Mouse (Mus musculus): Measurements from ENCODE around the gene Lix1l.
A peak's percentile ranks its signal among the peaks of the same experiment; 100 is the strongest.
"Not testable (repeated sequence)": the region's sequence is repeated elsewhere in the genome, so short reads cannot be mapped to it uniquely, and the experiment has no call there.

The Lix1l gene

DNA sequence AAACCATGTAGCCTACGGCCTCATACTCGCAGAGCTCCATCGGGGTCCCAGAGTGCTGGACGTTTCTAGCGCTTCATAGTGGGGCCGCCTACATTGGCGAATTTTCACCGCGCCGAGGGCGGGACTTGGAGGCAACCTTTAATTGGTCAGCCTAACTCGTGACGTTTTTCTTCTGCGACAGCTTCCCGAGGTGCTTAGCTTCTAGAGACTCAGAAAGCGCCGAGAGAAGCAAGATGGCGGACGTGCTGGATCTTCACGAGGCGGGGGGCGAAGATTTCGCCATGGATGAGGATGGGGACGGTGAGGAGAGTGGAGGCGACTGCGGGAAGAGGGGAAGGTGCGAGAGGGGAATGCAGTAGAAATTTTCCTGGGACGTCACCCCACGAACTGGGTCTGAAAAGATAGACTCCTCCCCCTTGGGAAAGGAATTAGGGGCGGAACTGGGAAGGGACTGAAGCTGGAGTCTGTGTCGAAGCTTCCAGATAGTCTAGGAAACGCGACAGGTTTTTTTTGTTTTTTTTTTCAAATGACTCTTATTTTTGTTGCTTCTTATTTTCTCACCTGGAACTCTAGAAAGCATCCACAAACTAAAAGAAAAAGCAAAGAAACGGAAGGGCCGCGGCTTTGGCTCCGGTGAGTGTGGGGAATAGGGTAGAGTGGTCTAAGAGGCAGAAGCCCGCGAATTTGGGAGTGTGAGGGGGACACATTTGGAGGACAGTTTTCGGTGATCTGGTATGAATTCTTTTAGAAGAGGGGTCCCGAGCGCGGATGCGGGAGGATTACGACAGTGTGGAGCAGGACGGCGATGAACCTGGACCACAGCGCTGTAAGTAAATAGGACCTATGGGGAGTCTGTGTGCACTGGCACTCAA, 29.0 kb downstream of the Lix1l start, which contains the start of gene Rbm8a:
Gene Rbm8a, plus strand, starts transcription at position 205 of the 872 bp plus-strand sequence.
- peak; percentile 100 for DNase-seq (ENCODE audit: low read depth, low spot score)

DNA sequence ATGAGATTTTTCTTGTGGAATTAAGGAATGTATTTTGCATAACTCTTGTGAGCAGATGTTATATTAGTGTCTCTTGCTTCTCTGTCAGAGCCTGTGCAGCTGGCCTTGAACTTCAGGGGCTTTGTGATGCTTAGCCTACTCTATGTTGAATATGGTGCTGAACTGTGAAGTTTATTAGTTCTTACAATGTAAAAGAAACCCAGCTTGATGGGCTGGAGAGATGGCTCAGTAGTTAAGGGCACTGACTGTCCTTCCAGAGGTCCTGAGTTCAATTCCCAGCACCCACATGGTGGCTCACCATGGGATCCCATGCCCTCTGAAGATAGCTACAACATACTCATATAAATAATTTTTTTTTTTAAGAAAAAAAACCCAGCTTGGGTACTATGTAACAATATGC, 31.1 kb downstream of the Lix1l start:
- DNase-seq (ENCODE audit: low read depth, low spot score): no peak

DNA sequence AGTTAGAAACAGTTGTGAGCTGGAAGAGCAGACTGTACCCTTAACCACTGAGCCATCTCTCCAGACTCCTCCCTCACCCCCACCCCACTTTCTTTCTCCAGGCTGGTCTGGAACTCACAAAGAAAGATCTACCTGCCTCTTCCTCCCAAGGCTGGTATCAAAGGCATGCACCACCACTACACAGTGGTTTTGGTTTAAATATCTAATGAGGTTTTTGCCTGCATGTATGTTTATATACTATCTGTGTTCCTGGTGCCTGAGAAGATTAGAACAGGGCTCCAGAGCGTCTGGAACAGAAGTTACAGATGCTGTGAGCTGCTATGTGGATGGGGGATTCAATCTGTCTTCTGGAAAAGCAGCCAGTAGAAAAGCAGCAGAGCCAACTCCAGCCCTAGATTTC, 33.1 kb downstream of the Lix1l start:
- DNase-seq (ENCODE audit: low read depth, low spot score): no peak

DNA sequence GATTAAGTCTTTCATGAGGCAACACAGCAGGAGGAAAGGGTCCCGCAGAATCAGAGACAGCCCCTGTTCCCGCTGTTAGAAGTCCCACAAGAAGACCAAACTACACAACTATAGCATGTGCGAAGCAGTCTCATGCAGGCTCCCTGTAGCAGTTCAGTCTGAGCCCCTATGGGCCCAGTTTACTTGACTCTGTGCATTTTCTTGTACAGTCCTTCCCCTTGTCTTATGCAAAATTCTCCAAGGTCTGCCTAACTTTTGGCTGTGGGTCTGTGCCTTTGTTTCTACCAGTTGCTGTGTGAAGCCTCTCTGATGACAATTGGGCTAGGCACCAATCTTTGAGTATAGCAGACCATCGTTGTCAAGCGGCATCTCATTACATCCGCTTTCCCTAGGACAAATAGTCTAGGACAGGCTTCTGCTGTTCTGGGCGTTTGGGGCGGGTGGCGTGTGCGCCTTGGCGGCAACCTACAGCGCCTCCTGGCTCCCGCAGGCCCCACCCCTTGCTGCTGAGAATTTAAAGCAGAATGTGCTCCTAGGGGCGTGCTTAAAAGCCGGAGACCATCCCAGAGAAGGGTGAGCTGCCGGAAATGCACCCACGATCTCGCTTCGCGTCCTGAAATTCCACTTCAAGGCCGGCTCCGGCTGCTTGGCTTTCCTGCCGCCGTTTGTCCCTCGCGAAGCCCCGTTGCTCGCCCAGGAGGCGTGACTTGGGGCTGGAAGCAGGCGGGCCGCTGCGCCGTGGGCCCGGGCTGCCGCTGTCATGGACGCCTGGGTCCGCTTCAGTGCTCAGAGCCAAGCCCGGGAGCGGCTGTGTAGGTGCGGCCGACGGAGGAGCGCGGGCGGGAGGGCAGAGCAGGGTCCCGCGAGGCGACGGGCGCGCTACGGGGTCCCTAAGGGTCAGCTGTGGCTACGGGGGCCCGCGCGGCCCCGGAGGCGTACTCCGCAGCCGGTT, 34.3 kb downstream of the Lix1l start, which contains the start of the genes Pex11b and Gm42957:
Gene Pex11b, plus strand, starts transcription at position 449 of the 952 bp plus-strand sequence.
Gene Gm42957, plus strand, starts transcription at position 547 of the 952 bp plus-strand sequence.
- DNase-seq (ENCODE audit: low read depth, low spot score): peak; percentile 96

DNA sequence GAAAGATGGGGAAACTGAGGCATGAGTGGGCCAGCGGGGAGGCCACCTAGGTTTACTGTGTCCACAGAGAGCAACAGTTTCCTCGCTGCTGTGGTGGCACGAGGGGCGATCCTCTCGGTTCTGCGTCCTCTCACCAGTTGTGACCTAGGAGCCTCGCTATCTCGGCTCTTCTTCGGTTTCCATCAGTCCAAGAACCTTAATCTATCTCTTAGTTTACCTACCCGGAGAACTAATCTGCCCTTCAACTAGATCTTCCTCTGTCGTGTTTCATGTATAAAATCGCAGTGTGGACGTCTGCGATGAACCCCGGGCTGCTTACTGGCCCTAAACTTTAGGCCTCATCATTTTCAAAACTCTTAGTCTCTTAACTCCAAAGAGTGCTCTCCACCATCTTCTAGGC, 35.0 kb downstream of the Lix1l start:
- DNase-seq (ENCODE audit: low read depth, low spot score): no peak

DNA sequence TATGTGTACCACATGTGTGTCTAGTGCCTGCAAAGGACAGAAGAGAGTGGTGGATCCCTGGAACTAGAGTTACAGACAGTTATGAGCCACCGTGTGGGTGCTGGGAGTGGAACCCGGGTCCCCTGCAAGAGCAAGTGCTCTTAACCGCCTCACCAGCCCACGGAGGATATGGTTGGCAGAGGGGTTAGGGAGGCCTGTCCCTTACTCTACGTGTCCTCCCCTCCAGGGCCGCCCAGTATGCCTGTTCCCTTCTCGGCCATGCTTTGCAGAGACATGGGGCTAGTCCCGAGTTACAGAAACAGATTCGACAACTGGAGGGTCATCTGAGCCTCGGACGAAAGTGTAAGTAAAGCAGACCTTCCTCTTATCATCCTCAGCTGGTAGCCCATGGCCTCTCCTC, 35.5 kb downstream of the Lix1l start:
- DNase-seq (ENCODE audit: low read depth, low spot score): no peak

DNA sequence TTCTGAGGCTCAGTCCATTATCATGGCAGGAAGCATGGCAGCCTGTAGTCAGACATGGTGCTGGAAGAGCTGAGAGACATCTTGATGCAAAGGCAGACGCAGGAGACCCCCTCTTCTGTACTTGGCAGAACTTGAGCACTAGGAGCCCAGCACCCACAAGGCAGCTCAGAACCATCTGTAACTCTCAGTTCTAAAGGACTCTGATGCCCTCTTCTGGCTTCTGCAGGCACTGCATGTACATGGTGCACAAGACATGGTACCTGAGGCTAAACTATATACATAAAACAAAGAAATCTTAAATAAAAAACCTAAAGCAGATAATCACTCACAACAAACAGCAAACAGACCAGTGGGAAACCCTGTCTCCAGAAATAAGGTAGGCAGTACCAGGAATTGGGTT, 38.3 kb downstream of the Lix1l start:
- DNase-seq (ENCODE audit: low read depth, low spot score): peak; percentile 79

DNA sequence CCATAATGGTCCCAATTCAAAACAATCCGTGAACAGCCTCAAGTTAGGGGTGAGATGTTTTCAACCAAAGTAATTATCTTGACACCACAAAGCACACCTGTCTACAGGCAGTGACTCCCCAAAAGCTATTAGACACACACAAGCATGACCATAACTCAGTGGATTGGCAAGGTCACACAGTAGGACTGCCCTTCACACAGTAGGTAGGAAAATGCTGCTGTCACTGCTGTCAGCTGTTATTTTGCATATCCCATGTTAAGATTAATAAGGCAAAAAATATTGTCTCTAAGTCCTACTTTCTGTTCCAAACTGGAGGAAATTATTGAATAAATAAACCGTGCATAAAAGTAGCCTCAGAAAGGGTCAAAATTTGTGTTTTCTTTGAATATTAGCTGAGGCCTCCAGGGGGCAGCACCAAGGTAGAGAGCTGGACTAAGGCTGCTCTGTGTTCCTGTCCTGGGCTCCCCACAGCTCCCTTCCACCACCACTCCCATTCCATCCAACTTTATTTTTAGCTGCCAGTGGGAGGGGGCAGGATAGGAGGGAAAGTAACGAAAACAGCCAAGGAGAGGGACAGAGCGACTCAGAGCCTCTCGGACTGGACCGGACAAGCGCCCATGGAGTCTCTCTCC, 44.2 kb downstream of the Lix1l start, which contains the start of gene Itga10:
Gene Itga10, plus strand, starts transcription at position 567 of the 632 bp plus-strand sequence.
- peak; percentile 46 for DNase-seq (ENCODE audit: low read depth, low spot score)

DNA sequence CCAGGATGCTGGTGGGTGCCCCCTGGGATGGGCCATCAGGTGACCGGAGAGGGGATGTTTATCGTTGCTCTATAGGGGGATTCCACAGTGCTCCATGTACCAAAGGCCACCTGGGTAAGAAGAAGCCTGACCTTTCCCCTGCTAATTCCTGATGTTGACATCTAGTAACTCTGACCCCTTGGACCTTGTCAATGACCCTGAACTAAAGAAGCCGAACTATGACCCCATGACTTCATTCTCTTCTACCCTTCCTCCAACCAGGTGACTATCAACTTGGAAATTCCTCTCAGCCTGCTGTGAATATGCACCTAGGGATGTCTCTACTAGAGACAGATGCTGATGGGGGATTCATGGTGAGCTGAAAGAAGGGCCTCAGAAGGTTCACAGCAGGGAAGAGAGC, 46.4 kb downstream of the Lix1l start:
- DNase-seq (ENCODE audit: low read depth, low spot score): no peak

DNA sequence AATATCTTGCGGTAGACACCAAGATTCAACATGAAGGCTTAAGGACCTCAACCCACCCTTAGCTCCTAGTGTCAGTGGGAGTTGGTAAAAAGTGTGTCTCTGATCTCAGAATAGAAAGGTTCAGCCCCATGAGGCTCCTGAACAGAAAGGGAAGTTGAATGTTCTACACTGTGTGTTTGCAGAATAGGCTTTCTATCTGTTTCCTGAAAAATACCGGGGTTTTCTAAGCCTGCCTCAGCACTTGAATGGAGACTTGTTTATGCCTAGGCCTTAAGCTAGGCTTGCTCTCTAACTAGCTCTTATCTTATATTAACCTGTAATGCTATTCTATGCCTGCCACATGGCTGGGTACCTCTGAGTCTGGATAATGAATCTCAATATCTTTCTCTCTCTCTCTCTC, 60.0 kb downstream of the Lix1l start:
- no peak for DNase-seq (ENCODE audit: low read depth, low spot score)

DNA sequence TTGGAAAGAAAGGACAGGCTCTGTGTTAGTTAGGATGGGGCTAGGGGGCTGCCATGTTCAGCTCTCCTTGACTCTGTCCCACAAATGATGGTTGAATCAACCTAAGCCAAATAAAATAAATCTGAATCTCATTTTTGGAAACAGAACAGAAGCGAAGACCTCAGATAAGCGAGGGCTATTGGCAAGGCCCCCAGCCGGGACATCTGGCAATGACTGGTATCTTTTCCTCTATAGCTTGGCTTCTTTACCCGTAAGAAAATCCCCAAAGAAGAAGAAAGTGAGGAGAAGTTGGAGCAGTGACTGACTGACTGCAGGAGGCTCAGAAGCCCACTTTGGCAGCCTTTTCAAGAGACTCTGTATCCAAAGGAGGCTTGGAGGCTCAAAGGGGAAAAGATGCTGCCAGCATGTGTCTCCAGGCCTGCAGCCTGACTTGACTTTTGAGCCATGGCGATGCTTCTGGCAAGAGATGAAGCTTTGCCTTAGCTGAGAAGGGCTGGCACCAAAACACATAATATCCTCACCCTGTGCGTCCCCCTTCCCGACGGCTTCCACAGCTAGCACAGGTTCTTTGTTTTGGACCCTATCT, 61.9 kb downstream of the Lix1l start:
- peak; percentile 23 for DNase-seq (ENCODE audit: low read depth, low spot score)

DNA sequence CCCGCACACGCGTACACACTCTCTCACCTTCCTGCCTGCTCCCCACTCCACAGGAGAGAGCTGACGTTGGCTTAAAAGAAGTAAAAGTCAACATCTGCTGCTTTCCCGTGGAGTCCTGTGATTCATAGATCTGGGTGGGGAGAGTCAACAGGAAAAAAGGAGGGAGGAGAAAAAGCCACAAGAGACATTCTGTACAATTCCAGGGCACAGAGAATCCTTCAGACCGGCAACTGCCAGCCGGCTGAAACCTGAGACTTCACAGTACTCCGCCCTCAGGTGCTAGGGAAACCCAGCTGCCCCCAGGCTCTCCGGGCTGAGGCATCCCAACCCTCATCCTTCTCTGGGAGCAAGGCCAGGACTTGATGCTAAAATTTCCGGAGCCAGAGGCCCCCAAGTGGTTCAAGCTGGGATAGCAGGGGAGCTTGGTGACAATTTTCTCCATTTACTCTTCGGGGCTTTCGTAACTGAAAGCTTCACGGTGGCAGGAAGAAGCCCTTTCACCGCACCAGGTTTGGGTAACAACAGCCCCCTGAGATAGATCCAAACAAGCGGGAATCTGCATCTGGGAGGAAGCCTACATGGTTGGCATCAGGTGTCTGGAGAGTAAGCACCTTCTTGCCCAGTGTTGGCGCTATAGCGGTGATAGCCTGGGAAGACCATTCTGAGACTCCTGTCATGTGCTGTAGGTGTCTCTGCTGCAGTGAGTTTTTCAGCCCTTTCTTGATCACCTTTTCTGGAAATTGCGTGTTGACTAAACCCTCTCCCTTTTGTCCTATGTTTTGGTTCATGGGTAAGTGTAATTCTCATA, 62.7 kb downstream of the Lix1l start:
- peak; percentile 95 for DNase-seq (ENCODE audit: low read depth, low spot score)

DNA sequence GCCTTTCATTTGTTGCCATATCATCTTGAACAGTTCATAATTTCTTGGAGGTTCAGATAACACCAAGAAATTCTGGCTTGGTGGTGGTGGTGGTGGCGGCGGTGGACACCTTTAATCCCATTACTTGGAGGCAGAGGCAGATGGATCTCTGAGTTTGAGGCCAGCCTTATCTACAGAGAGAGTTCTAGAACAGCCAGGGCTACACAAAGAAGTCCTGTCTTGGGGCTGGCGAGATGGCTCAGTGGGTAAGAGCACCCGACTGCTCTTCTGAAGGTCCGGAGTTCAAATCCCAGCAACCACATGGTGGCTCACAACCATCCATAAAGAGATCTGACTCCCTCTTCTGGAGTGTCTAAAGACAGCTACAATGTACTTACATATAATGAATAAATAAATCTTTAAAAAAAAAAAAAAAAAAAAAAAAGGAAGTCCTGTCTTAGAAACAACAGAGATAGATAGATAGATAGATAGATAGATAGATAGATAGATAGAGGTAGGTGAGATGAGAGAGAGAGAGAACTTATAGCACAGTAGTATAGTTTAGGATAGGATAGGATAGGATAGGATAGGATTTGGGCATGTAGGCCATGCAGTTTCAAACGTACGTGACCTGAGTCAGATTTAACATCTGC, 64.9 kb downstream of the Lix1l start:
- not testable (repeated sequence) for DNase-seq (ENCODE audit: low read depth, low spot score)

DNA sequence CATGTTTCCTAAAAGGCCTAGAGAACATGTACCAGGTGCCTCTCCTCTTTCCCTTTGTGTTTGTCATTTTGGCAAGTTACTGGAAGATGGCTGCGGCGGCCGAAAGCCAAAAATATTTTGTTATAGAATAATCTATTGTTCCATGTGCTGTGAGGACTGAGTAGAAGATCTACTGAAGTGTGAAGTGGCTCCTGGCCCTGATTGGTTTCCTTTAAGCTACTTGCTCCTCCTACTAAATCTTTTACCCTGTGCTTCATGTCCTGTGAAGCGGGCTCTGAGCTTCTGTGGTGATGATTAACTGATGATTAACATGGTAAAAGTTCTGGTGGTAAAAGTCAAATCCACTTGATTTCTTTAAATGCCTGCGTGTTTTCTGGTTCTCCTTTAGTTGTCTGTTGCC, 66.0 kb downstream of the Lix1l start:
- DNase-seq (ENCODE audit: low read depth, low spot score): no peak

DNA sequence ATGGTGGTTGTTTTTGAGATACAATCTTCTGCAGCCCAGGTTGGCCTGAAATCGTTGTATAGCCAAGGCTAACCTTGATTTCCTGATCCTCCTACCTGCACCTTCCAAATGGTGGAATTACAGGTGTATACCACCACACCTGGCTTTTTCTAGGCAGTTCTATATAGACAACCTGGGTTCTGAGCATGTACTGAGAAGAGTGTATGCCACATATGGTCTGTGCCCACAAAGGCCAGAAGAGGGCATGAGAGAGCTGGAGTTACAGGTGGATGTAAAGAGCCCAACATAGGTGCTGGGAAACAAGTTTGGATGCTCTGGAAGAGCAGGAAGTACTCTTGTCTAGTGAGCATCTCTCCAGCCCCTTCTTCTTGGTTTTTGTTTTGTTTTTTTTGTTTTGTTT, 66.4 kb downstream of the Lix1l start:
- peak; percentile 32 for DNase-seq (ENCODE audit: low read depth, low spot score)

DNA sequence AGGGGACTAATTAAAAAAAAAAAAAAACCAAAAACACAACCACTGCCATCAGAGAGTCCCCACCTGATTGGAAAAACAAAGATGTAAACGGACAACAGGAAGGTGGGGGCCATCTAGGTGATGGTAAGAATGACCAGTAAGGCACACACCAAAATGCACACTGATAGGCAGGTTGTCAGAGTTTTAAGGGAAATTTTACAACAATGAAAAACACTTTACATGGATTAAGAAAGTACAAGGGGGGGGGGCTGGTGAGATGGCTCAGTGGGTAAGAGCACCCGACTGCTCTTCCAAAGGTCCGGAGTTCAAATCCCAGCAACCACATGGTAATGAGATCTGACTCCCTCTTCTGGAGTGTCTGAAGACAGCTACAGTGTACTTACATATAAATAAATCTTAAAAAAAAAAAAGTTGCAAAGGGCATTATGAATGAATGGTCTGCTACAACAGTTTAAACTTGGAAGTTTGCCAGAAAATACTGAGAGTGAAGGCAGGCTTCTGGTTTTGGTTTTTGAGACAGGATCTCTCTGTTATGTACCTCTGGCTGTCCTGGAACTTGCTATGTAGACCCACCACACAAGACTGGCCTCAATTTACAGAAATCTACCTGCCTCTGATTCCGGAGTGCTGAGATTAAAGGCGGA, 67.6 kb downstream of the Lix1l start:
- DNase-seq (ENCODE audit: low read depth, low spot score): no peak

DNA sequence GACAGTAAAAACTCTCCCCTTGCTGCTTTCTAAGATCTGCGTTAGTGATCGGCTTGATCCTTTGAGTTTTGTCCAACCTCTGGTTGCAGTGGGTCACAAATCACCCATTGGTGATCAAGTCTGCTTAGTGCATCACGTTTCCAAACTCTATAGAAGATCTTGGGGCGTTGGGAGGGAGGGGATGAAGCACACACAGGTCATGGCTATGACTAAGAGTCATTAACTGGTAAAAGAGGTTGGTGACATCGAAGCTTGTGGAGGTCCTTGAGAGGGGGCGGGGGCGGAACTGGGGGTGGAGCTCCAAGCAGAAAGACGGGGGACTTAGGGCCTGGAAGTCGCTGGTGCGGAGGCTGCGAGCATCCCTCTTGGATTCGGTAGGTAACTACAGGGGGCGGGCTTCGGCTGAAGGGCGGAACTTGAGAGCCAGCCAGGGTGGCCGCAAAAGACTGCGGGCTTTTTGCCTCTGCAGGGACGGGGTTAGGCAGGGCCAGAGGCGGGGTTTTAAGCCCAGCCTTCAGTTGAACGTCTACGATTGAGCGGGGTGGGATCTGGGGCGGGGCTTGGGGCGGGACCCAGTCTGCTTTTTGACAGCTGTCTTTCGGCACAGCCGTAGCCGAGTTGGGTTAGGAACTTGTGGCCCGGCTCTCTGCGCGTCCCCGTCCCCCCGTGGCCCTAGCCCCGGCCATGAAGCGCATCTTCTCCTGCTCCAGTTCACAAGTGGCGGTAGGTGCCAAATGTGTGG, 68.9 kb downstream of the Lix1l start, which contains the start of gene Ankrd35:
Gene Ankrd35, plus strand, starts transcription at position 405 of the 742 bp plus-strand sequence.
- peak; percentile 96 for DNase-seq (ENCODE audit: low read depth, low spot score)

DNA sequence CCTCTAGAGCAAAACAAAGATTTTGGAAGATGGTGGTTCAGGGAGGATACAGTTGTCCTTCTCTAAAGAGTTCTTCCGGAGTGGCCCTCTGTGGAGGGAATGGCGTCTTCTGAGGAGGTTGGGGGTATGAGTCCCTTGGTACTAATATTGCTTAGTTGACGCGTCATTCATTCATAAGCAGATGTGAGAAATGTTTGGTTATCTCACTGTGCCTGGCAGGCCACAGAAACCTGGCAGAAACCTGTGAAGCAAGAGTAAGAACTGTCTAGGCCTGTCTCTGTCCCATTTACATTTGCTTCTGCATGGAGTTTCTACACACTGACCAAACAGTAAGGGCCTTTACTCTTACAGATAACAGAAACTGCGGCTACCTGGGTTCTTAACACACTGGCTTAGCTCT, 70.6 kb downstream of the Lix1l start:
- no peak for DNase-seq (ENCODE audit: low read depth, low spot score)

DNA sequence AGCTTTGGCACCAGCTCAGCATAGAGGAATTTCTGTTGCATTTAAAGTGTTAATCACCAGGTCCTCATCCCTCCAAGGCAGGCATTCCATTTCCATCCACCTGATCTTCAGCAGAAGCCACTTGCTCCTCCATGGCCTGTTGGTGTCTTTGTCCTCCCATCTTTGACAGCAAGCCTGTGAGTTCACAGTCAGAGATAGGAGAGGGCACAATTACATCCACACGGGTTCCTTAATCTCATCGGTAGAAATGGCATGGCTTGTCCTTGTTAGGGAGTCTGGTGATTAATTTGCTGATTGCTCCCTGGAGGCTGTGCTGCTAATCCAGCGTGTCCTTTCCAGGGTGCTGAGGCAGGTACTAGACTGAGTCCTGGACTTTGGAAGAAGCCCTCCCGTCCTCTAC, 72.6 kb downstream of the Lix1l start:
- no peak for DNase-seq (ENCODE audit: low read depth, low spot score)

Data from brain, adult 2 months (tissue).